Mouse (Mus musculus) layer of hippocampus, postnatal 36 days (tissue): ENCODE results near the gene Cabin1. TPM values are rescaled to one million over a fixed set of nuclear protein-coding genes. Genes with fewer than 3 reads are reported as not detected.
"Not testable (repeated sequence)": the region's sequence is repeated elsewhere in the genome, so short reads cannot be mapped to it uniquely, and the experiment has no call there.

ENCODE experiments used
- DNase-seq, 2 experiments: peaks; one replicate each; pipeline ENCODE4 v3.0.0; 2022
- total RNA-seq, 2 experiments: library from RNA; stranded (reverse); gene quantifications; 2 replicates each; pipeline ENCODE4 v1.2.3; 2021

Cabin1 gene
- total RNA-seq = 10 to 100 TPM; 58.5 to 73.4 TPM

DNA sequence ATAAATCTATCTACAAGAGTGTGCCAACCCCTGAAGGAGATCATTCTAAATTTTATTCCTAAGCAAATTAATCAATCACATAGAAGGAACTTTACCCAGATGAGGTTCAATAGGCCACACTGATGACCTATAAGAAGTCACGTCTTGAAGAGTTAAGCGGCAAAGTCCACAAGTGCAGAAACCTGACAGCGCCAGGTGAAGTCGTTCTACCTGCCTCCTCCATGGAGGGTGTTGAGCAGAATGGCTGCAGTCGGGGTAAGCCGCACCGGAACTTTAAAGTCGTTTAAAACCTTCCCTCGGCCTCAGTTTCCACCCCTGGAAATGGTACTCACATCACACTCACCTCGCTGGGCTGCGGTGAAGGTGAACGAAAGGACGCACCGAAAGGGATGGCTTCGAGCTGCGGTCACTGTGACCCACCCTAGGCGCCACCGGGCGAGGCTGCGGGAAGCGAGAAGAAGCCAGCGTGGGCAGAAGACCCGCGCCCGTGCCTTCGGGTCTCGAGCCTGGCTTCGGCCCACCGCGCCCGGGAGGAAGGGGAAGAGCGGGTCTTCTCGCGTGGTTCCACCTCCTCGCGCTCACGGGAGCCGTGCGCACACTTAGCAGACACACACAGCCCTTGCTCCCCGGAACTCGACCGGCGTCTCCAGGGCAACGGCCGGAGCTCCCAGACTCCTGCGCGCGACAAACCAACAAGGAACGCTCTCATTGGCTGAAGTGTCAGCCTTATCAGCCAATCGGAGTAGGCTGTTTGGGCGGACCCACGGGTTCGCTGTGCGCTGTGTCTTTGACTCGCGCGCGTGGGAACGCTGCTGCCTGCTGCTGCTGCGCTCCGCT is at the start of gene Cabin1:
TSS of gene Cabin1 (minus strand) at position 660 of the 837 bp plus-strand sequence.
- peak; percentile 97 for DNase-seq

DNA sequence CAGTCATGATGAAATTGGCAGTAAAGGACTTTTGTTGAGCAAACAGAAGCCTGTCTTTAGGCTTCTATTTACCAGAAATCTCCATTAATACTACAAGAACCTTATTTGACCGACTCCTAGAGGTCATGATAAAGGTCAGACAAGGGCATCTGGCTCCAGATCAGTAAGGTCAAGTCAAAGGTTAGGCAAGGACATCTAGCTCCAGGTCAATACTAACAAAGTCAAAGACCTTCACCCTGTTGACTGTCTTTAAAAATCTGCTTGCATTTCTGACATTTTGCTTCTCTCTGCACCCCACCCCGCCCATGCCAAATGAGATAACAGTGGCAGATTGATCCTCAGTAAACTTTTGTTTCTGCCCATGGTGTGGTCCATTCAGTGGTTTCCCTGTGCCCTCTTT is 40.1 kb upstream of the Cabin1 start:
- no peak for DNase-seq

DNA sequence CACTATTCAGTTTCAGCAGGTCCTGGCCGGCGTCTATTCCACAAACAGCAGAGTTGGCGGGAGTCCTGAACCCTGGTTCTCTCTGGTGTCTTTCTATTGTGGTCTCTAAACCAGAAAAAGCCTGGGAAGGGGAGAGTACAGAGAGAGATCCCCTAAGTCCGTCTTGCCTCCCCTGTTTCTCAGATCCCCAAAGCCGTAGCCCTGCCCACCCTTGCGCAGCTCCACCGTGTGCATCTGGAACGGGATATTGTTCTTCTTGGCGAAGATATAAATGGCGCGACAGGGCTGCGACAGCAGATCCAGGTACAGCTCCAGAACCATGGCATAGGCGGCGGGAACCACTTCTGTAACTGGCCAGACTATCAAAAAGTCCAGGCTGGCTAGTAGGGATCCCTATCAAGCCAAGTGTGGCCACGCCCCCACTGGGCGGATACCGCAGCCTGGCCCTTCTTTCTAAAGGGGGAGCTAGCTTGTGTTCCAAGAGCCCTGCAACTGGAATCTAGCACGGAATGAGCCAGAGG is 34.1 kb upstream of the Cabin1 start, which contains the start of gene Gstt1:
TSS of gene Gstt1 (minus strand) at position 409 of the 521 bp plus-strand sequence.
- DNase-seq = peak in 1 of 2 experiments; percentile 8

DNA sequence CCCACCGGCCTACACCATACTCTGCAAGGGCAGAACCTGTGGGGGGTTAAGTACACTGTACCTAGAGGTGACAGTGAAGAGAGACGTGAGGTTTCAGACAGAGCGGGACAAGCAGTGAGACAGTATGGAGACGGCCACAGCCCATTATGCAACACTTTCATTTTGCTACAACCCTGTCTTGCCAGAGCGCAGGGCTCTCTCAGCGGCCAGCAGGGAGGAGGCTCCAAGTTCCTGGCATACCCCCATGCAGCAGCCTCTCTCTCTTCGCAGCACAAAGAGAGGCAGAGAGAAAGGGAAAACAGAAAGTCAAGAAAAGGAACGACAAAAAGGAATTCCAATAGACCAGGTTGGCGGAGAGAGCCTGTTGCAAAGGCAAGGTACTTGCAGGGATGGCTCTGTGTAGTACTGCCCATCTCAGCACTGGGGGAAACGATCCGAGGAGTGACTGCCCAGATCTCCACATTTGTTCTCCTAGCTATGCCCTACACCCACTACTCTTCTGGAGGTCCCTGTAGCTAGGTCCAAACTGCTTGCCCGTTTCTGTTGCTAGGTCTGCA is 33.6 kb upstream of the Cabin1 start:
- peak; percentile 22 to 37 for DNase-seq

DNA sequence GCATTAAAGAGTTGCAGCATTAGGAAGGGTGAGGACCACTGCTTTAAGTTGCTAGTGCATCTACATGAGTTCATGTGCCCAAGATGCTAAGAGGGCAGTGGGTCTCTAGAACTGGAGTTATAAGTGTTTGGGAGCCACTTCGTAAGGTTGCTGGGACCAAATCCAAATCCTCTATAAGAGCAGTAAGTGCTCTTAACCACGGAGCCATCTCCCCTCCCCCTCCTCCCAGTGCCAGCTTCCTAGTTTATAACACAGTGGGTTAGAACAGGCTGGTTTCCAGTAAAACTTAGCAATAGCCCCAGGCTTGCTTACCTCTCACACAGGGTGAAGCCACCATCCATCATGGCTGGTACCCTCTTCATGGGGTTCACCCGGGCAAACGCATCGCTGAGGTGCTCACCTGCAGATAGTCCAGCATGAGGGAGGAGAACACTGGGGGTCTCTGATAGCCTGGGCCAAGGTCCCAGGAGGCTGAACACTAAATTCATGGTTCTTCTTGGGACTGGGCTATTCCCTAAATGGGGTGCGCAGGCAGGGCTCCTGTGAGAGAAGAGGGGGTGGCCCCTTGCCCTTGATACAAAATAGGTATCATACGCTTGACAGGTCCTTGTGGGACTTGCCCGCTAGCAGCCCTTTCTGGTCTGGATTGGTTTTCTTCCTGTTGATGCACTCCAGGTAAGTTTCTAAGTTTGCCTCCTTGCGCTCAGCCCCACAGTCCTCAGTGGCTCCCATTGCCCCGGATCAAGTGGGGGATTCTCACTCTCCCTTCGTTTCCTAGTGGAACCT is 32.8 kb upstream of the Cabin1 start:
- no peak for DNase-seq

DNA sequence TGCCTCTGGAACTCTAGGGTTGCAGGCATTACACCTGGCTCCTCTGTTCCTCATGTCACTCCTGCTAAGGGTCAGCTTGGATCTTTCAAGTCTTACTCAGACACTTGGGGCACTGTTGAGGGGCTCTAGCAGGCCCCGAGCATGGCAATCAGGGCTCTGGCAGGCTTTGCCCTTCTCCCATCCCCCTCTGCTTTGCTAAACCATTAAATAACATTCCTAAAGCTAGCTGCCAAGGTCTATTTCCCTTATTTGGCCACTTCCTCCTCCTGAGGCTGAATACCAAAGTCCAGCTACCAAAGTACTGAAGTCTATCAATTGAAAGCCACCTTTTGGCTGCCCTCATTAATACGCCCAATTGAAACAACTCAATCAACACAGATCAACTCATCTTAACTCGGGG is 30.7 kb upstream of the Cabin1 start:
- no peak for DNase-seq

DNA sequence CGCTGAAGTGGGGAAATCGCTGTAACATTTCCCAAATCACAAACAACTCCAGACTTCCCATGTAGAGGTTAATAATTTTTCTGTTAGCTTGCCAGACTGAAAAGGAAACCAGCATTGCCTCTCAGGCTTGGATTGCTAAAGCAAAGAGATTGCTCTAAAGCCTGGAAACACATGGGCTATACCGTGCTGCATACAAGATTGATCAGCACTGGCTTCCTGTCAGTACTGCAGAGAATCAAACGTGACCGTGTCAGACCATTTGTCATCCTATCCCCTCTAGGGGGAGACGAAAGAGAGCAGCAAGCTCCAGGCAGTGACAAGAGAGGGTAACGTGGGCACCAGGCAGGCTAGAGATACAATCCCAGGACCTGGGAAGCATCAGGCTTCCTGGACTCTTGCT is 26.6 kb upstream of the Cabin1 start:
- DNase-seq = no peak

DNA sequence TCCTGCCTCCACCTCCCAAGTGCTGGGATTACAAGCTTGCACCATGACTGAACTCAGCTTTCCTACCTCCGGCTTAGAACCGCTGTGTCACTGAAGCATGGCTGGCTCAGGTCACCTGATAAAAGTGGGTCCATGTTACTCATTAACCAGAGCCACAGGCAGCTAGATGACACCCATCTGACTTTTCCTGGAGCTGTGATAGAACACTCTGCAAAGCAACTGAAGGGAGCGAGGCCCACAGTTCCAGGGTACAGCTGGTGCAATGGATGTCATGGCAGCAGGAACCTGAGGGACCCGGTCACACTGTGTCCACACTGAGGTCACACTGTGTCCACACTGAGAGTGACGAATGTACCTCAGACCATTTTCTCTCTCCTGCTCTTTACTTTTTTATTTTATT is 25.7 kb upstream of the Cabin1 start:
- no peak for DNase-seq

DNA sequence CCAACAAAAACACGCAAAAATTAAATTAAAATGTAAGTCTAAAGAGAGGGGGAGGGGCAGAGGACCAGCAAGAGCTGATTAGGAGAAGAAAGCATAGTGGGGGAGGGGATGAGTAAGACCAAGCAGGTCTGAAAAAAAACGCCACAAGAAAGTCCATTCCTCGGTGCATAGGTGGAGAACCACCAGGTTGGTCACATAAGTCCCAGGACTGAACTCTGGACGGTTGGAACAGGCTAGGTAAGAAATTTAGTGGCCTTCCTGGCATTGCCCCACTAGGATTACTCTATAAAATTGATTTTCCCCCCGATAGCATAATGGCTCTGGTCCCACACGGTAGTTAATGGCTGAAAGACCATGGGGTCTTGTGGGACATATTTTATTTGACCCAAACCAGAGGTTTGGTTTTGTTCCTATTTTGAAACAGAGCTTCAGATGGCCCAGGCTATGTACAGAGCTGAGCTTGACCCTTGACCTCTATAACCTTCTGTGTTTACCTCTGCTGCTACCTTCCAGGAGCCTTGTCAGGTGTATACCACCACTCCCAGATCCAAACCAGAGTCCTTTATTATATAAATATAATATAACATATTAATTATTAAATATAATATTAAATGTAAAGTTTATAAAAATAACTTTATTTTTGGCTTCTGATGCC is 25.1 kb upstream of the Cabin1 start:
- no peak for DNase-seq

DNA sequence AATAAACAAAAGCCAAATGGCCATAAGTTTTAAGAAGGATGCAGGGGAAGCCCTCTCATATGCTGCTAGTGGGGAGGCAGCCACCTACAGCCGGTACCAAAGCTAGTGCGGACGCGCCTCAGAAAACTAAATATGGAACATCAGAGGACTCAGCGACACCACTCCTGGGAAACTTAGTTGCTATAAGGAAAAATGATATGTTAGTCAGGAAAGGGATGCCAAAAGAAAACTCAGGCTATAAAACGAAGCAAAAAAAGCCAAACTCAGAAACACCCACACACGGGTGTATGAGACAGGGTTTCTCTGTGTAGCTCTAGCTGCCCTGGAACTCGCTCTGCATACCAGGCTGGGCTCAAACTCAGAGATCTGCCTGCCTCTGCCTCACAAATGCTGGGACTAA is 24.1 kb upstream of the Cabin1 start:
- DNase-seq = no peak

DNA sequence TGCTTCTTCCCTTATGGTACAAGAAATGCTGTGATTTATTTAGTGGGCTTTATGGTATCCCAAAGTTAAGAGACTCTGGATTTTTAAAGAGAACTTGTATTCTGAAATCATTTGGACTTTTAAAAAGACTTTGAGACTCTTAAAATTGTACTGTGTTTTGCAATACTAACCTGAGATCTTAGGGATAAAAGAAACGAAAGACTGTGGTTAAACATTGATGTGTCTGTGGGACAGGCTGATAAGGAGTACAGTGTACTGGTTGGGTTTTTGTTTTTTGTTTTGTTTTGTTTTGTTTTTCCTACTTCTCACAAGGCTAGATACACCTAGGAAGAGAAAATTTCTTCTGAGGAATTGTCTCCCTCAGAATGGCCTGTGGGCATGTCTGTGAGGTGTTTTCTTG is 21.3 kb upstream of the Cabin1 start:
- no peak for DNase-seq

DNA sequence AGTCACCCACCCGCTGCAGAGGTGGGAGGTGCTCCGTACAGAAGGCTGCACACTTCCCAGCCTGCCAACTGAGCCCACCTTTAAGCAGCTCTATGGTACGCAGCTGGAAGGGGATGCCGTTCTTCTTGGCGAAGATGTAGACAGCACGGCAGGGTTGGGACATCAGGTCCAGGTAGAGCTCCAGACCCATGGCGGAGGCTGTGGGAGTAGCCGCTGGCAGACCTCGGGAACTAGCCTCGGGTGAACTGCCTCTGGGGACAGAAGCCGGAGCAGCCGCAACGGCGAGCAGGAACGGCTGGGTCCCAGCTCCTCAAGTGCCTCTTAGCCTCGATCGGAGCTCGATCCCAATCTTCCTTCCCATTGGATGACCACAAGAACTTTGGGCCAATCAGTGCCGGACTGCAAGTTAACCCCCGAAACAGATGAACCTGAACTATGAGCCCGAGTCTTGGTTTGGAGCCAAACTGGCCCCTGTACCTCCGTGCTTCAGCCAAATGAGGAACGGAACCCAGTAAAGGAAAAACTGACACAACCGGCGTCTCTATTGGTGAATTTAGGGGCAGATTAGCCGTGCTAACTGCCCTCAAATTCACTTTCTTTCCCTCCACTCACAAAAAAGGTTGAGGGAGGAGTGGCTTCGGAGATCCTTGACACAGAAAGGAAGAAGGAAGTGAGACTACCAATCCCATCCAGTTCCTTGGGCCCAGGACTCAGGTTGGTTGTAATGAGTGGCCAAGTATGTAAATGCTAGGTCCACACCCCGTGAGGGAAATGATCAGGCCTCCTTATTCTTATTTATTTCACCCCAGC is 16.8 kb upstream of the Cabin1 start, which contains the start of the genes Gm20441 and Gstt3:
TSS of gene Gm20441 (minus strand) at position 186 of the 810 bp plus-strand sequence.
TSS of gene Gstt3 (minus strand) at position 646 of the 810 bp plus-strand sequence.
- DNase-seq = no peak

DNA sequence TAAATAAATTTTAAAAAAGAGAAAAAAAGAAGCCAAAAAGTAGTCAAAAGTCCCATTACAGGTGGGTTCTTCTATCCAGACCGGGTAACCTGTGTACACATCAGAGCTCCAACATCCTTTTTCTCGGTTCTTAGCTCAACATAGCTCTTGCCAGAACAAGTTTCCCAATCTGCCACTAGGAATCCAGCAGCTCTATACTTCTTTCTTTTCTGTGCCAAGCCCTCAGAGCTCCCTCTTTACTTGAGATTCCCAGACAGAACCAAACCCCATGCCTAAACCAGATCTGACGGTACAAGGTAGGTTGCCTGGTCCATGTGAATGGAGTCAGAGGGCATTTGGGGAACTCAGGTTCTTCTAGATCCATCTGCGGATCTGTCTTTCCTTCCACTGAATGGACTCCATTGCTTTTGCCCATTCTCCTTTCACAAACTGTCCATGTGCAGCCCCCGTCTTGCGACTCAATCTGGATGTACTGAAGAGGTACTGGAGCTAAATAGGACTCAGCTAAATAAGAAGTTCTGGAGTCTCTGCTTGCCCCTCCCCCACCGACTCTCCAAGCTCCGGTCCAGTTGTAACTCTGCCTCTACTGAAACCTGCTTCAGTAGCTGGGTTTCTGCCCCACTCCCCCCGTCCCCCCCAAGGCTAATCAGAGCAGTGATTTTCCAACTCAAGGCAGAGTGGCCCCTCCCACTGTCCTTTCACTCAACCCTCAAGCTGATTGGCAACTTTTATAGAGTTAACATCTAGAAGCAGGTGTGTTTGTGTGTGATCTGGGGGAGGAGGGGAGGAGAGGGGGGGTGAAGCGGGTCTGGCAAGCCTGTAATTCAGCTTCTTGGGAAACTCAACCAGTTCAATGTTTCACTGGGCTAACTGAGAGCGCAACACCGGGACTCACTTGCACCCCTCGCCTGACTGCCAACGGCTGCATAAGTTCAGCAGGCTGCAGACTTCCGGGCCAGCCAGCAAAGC is 15.3 kb upstream of the Cabin1 start:
- no peak for DNase-seq

DNA sequence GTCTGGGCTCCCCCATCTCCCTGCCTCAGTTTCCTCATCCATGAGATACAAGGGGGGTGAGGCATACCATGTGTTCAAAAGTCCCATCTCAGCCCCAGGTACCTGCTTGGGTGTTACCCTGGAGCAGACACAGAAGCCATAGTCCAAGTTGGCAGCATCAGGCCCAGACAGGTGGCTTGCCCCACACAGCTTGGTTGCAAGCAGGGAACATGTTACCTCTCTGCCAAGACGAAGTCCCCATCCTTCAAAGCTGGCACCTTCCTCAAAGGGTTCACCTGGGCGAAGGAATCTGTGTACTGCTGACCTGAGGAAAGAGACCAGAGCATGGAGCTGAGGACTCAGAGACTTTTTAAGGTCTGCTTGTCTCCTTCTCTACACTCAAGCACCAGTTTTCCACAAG is 13.7 kb upstream of the Cabin1 start:
- no peak for DNase-seq

DNA sequence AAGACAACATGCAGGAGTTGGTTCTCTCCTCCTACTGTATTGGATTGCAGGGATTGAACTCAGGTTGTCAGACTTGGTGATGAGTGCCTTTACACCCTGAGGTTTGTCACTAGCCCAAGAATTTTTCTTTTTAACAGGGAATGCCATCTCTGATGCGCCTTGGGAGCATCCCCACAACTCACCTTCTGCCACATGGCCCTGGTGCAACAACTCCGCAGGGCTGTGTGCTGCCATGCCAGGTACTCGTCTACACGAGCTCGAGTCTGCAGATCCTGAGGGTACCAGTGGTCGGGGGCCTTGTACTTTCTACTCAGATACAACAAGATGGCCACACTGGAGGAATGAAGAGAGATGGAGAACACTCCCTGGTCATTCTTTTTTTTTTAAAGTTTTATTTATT is 12.4 kb upstream of the Cabin1 start:
- DNase-seq = no peak

DNA sequence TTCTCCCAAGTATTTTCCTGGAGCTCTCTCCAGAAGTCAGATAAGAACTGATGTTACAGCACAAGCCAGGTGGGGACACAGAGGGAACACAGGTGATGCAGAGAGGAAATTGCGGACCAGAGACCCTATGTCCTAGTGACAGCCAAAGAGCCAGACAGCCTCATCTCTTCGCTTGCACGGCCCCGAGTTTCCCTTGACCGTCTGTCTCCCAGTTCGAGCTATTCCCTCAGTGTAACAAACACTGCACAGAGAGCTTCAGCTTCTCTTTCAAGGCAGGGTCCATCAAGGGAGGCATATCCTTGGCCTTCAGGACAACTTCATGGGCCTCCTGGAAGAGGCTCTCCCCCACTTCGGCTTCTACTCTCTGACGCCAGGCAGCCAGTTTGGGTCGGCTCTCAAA is 10.4 kb upstream of the Cabin1 start:
- no peak for DNase-seq

DNA sequence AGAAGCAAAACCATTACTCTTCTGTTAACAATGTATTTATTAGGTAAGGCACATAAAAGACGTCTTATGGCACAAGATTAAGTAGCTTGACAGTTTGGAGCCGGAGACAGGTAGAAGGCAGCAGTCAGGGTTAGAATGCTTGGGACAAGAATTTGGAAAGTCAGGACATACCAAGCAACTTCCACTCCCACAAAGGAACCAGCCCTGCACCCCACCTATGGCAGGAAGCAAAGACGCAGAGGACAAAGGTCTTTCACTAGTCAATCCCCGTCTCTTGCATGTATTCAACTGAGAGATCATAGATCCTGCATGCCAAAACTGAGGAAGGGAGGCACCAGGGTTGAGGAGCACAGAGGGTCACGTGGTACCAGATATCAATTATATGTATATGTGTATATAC is 10.0 kb upstream of the Cabin1 start:
- no peak for DNase-seq

DNA sequence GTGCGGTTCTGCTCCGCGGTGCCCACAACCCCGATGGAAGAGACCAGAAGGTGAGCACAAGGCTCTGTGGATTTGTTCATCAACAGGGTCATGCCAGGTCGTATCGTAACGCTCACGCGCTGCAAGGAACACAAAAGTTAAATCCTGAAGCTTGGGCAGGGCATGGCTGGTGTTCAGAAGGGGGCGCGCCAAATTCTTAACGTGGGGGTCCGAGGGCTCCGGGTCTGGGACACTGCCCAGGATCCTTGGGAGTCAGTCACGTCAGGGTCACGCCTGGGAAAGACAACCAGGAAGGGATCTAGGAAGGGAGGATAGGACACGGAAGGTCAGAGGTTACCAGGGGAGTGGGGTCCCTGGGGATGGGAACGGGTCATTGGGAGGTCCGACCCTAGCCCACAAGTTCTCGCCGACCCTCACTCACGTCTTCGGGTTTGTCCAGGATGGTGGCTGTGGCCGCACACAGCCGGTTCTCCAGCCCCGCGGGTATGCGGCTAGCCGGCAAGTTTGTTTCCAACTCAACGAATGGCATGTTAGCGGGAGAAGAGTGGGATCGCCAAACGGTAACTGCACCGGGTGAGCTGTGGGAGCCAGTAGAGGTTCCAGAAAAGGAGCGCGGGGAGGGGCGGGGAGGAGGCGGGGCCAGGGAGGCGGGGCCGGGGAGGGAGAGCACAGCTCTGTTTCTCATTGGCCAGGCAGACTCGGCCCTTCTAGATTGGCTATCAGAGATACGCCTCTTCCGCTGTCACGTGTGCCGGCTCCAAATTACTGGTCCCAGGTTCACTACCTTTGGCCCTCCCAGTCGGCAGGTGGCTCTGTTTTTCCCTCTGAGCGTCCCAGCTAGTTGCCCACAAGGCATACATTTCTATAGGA is 8.9 kb upstream of the Cabin1 start, which contains the start of gene Ddt:
TSS of gene Ddt (minus strand) at position 620 of the 870 bp plus-strand sequence.
- DNase-seq = peak; percentile 71 to 77

DNA sequence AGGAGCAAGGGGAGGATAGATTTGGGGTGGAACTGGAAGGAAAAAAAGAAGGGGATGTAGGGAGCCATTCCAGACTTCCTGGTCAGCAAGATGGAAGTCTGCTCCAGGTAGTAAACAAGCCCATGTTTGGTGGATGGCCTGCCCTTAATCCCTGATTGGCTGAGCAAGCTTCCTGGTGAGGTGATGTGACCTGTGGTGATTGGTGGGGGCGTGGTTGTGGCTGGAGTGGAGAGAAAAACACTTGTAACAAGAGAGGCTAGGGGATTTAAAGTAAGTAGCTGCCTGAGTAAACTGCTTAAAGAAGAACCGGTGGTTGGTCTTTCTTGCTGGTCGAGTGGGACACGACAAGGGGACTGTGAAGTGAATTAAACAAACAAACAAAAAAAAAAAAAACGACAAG is 3.6 kb upstream of the Cabin1 start:
- not testable (repeated sequence) for DNase-seq
